Mouse (Mus musculus) thymus, adult 2 months (tissue): Measurements from ENCODE around the gene Fez1. TPM values are rescaled to one million over a fixed set of nuclear protein-coding genes. Genes with fewer than 3 reads are reported as not detected.
A peak's percentile ranks its signal among the peaks of the same experiment; 100 is the strongest.

ENCODE experiments used
- DNase-seq: peaks from one replicate; pipeline ENCODE4 v3.0.0; 2021
- H3K27ac ChIP-seq: fragments of 200-500 bp; 2 replicates; pipeline ENCODE4 v1.5.1; 2012; ENCODE audit warnings: low read length, control low read depth; ENCODE audit not compliant: control insufficient read depth, insufficient read depth
- H3K27me3 ChIP-seq: fragments of 200-500 bp; 2 replicates; pipeline ENCODE4 v1.6.1; 2012; ENCODE audit warnings: mild to moderate bottlenecking, low read length, moderate library complexity, mixed read lengths; ENCODE audit not compliant: control insufficient read depth, insufficient read depth
- H3K36me3 ChIP-seq: fragments of 200-500 bp; 2 replicates; pipeline ENCODE4 v1.6.1; 2012; ENCODE audit warnings: mild to moderate bottlenecking, low read length, moderate library complexity; ENCODE audit not compliant: control insufficient read depth, insufficient read depth
- H3K4me1 ChIP-seq: fragments of 200-500 bp; replicated peaks from 2 replicates; pipeline ENCODE4 v1.6.1; 2012; ENCODE audit warnings: low read length; ENCODE audit not compliant: control insufficient read depth, insufficient read depth
- H3K4me3 ChIP-seq: fragments of 200-500 bp; 2 replicates; pipeline ENCODE4 v1.5.1; 2012; ENCODE audit warnings: mild to moderate bottlenecking, low read length, control low read depth, moderate library complexity; ENCODE audit not compliant: control insufficient read depth, insufficient read depth
- CTCF ChIP-seq: fragments of 200-500 bp; IDR thresholded peaks from 2 replicates; pipeline ENCODE4 v1.5.1; 2012; ENCODE audit warnings: mild to moderate bottlenecking, control low read depth, low read length, moderate library complexity, borderline replicate concordance; ENCODE audit not compliant: control insufficient read depth, poor library complexity, insufficient read depth; ENCODE audit errors: extremely low read depth
- POLR2A ChIP-seq: fragments of 200-500 bp; IDR thresholded peaks from 2 replicates; pipeline ENCODE4 v1.6.1; 2012; ENCODE audit warnings: mild to moderate bottlenecking, low read length, control low read depth, moderate library complexity; ENCODE audit not compliant: control insufficient read depth, poor library complexity, insufficient read depth; ENCODE audit errors: extremely low read depth
- WGBS: fragments of 180-500 bp; shearing (Covaris S2); methylation state at CpG from one replicate; pipeline ENCODE4 v1.1.7; 2018; 5-methylcytosine and 5-hydroxymethylcytosine counted together
- polyA plus RNA-seq: library from polyadenylated mRNA; depleted of rRNA; stranded (reverse); fragments of >200 nt; gene quantifications from 2 replicates; pipeline ENCODE4 v1.2.3, GENCODE M21; 2012

Fez1 gene
- polyA plus RNA-seq, 1 experiment = 0.30 TPM

- H3K27ac ChIP-seq = no peak within 1 kb of the TSS
- TF ChIP-seq POLR2A (0 out of 2 replicates have a peak, but pooled peaks have one; percentile 24), CTCF (no peak)
- H3K4me3 ChIP-seq = peak within 1 kb of the TSS; percentile 80
- DNase-seq = peak; percentile 80
- no peaks in the 10 kb centered on the region for H3K27me3 ChIP-seq
- WGBS = under 1% methylated on average over 66 of the region's 66 CpGs
- H3K36me3 ChIP-seq = peaks cover 6% of the 10 kb centered on the region; the same call in 1 of the 2 replicates
- no peaks in the 10 kb centered on the region for H3K4me1 ChIP-seq
Observed at GRCm38 (mm10) chr9:36796781-36797555, 24.7 kb upstream of the Fez1 start, which contains the start of gene Ei24. Gene Ei24 (minus strand): TSS chr9:36797393.

GRCm38 (mm10) chr9:36801961-36802360, 19.7 kb upstream of the Fez1 start:
- WGBS = 93% methylated on average over 2 of the region's 2 CpGs
- H3K36me3 ChIP-seq = no peaks in the 10 kb centered on the region
- no peak overlapping the region for H3K27ac ChIP-seq
- DNase-seq = no peak
- H3K4me1 ChIP-seq = no peaks in the 10 kb centered on the region
- no peaks in the 10 kb centered on the region for H3K27me3 ChIP-seq
- H3K4me3 ChIP-seq = no peak overlapping the region
- TF ChIP-seq POLR2A (no peak), CTCF (no peak)

GRCm38 (mm10) chr9:36802951-36803350, 18.7 kb upstream of the Fez1 start:
- no peak for DNase-seq
- TF ChIP-seq CTCF (no peak), POLR2A (no peak)
- WGBS = 88% methylated on average over 3 of the region's 3 CpGs
- H3K4me1 ChIP-seq = no peaks in the 10 kb centered on the region
- no peaks in the 10 kb centered on the region for H3K36me3 ChIP-seq
- no peak overlapping the region for H3K27ac ChIP-seq
- H3K4me3 ChIP-seq = no peak overlapping the region
- no peaks in the 10 kb centered on the region for H3K27me3 ChIP-seq

GRCm38 (mm10) chr9:36803386-36803785, 18.3 kb upstream of the Fez1 start:
- no peak for DNase-seq
- no peaks in the 10 kb centered on the region for H3K4me1 ChIP-seq

GRCm38 (mm10) chr9:36803926-36804325, 17.7 kb upstream of the Fez1 start:
- H3K4me1 ChIP-seq = no peaks in the 10 kb centered on the region
- H3K36me3 ChIP-seq = no peaks in the 10 kb centered on the region
- H3K27me3 ChIP-seq = no peaks in the 10 kb centered on the region
- H3K27ac ChIP-seq = no peak overlapping the region
- no peak for DNase-seq
- WGBS = 88% methylated on average over 3 of the region's 3 CpGs
- TF ChIP-seq CTCF = no peak
- no peak overlapping the region for H3K4me3 ChIP-seq

More at GRCm38 (mm10) chr9:36803386-36803785, 18.3 kb upstream of the Fez1 start:
- Histone ChIP-seq H3K27ac (no peak overlapping the region), H3K4me3 (no peak overlapping the region), H3K36me3 (no peaks in the 10 kb centered on the region), H3K27me3 (no peaks in the 10 kb centered on the region)
- WGBS = 81% methylated on average over 6 of the region's 6 CpGs
- TF ChIP-seq POLR2A = no peak
- TF ChIP-seq CTCF = no peak

- no peak for DNase-seq
- Histone ChIP-seq H3K36me3 (no peaks in the 10 kb centered on the region), H3K27me3 (no peaks in the 10 kb centered on the region), H3K4me3 (no peak overlapping the region), H3K4me1 (no peaks in the 10 kb centered on the region), H3K27ac (no peak overlapping the region)
- 98% methylated on average over 3 of the region's 3 CpGs for WGBS
- no peak for TF ChIP-seq CTCF
- no peak for TF ChIP-seq POLR2A
Observed at GRCm38 (mm10) chr9:36805256-36805975, 16.2 kb upstream of the Fez1 start.
